Mouse (Mus musculus): ENCODE results near the gene Ms4a8a. TPM values are rescaled to one million over a fixed set of nuclear protein-coding genes. Genes with fewer than 3 reads are reported as not detected.

Gene Ms4a8a
- polyA plus RNA-seq, 1 experiment from 2014 or later = not detected

GRCm38 (mm10) chr19:11048009-11048408 lies 32.9 kb downstream of the Ms4a8a start:
- Histone ChIP-seq H3K4me2 (no peak overlapping the region), H3K9ac (ENCODE audit: low read depth, low read length) (no peak overlapping the region), H3K27me3 (replicated peaks; ENCODE audit: control insufficient read depth, insufficient read depth, low read length) (no peaks in the 10 kb centered on the region), H3K36me3 (ENCODE audit: control insufficient read depth, insufficient read depth, low read length) (no peaks in the 10 kb centered on the region), H3K27ac (ENCODE audit: low read depth, low read length) (no peak overlapping the region), H3K9me3 (ENCODE audit: control insufficient read depth, low read length) (no peaks in the 10 kb centered on the region), H3K4me3 (ENCODE audit: low read depth, low read length) (no peak overlapping the region), H3K4me1 (replicated peaks; ENCODE audit: control insufficient read depth, insufficient read depth, low read length) (no peaks in the 10 kb centered on the region)
- DNase-seq (ENCODE audit: low spot score) (no peak), ATAC-seq (replicated peaks; ENCODE audit: low FRiP score) (no peak)
- WGBS = 54% methylated on average over 6 of the region's 6 CpGs

- Histone ChIP-seq H3K27ac (ENCODE audit: low read depth, low read length) (no peak overlapping the region), H3K36me3 (ENCODE audit: control insufficient read depth, insufficient read depth, low read length) (no peaks in the 10 kb centered on the region), H3K9me3 (ENCODE audit: control insufficient read depth, low read length) (no peaks in the 10 kb centered on the region), H3K4me1 (replicated peaks; ENCODE audit: control insufficient read depth, insufficient read depth, low read length) (no peaks in the 10 kb centered on the region), H3K4me3 (ENCODE audit: low read depth, low read length) (peak overlapping the region; percentile 31), H3K27me3 (replicated peaks; ENCODE audit: control insufficient read depth, insufficient read depth, low read length) (no peaks in the 10 kb centered on the region), H3K4me2 (peak overlapping the region; percentile 59), H3K9ac (ENCODE audit: low read depth, low read length) (no peak overlapping the region)
- ATAC-seq (replicated peaks; ENCODE audit: low FRiP score) (peak; percentile 100), DNase-seq (ENCODE audit: low spot score) (peak; percentile 75)
- WGBS = 6% methylated on average over 36 of the region's 40 CpGs
Measured at GRCm38 (mm10) chr19:11044996-11045711, 35.7 kb downstream of the Ms4a8a start.

GRCm38 (mm10) chr19:11044671-11044995 lies 36.3 kb downstream of the Ms4a8a start:
- no peaks in the 10 kb centered on the region for H3K9me3 ChIP-seq (ENCODE audit: control insufficient read depth, low read length)
- peak overlapping the region; percentile 59 for H3K4me2 ChIP-seq
- peak overlapping the region; percentile 31 for H3K4me3 ChIP-seq (ENCODE audit: low read depth, low read length)
- no peaks in the 10 kb centered on the region for H3K36me3 ChIP-seq (ENCODE audit: control insufficient read depth, insufficient read depth, low read length)
- H3K27ac ChIP-seq (ENCODE audit: low read depth, low read length) = no peak overlapping the region
- no peaks in the 10 kb centered on the region for H3K27me3 ChIP-seq (replicated peaks; ENCODE audit: control insufficient read depth, insufficient read depth, low read length)
- no peak overlapping the region for H3K9ac ChIP-seq (ENCODE audit: low read depth, low read length)
- no peaks in the 10 kb centered on the region for H3K4me1 ChIP-seq (replicated peaks; ENCODE audit: control insufficient read depth, insufficient read depth, low read length)
- ATAC-seq (replicated peaks; ENCODE audit: low FRiP score) (peak; percentile 60; the same call in 1 of the 2 replicates), DNase-seq (ENCODE audit: low spot score) (no peak)
- 35% methylated on average over 5 of the region's 5 CpGs for WGBS

- no peaks in the 10 kb centered on the region for H3K36me3 ChIP-seq (ENCODE audit: control insufficient read depth, insufficient read depth, low read length)
- H3K4me3 ChIP-seq (ENCODE audit: low read depth, low read length) = no peak overlapping the region
- H3K4me2 ChIP-seq = no peak overlapping the region
- H3K27ac ChIP-seq (ENCODE audit: low read depth, low read length) = no peak overlapping the region
- H3K27me3 ChIP-seq (replicated peaks; ENCODE audit: control insufficient read depth, insufficient read depth, low read length) = no peaks in the 10 kb centered on the region
- H3K9ac ChIP-seq (ENCODE audit: low read depth, low read length) = no peak overlapping the region
- DNase-seq (ENCODE audit: low spot score) = no peak
- no peaks in the 10 kb centered on the region for H3K4me1 ChIP-seq (replicated peaks; ENCODE audit: control insufficient read depth, insufficient read depth, low read length)
- no peaks in the 10 kb centered on the region for H3K9me3 ChIP-seq (ENCODE audit: control insufficient read depth, low read length)
- ATAC-seq (replicated peaks; ENCODE audit: low FRiP score) = no peak
Measured at GRCm38 (mm10) chr19:11037570-11037969, 43.3 kb downstream of the Ms4a8a start.

- Histone ChIP-seq H3K27me3 (replicated peaks; ENCODE audit: control insufficient read depth, insufficient read depth, low read length) (no peaks in the 10 kb centered on the region), H3K9me3 (ENCODE audit: control insufficient read depth, low read length) (no peaks in the 10 kb centered on the region), H3K27ac (ENCODE audit: low read depth, low read length) (no peak overlapping the region), H3K4me1 (replicated peaks; ENCODE audit: control insufficient read depth, insufficient read depth, low read length) (no peaks in the 10 kb centered on the region), H3K4me3 (ENCODE audit: low read depth, low read length) (no peak overlapping the region), H3K36me3 (ENCODE audit: control insufficient read depth, insufficient read depth, low read length) (no peaks in the 10 kb centered on the region), H3K4me2 (no peak overlapping the region), H3K9ac (ENCODE audit: low read depth, low read length) (no peak overlapping the region)
- no peak for DNase-seq (ENCODE audit: low spot score)
- no peak for ATAC-seq (replicated peaks; ENCODE audit: low FRiP score)
Measured at GRCm38 (mm10) chr19:11022382-11022781, 58.5 kb downstream of the Ms4a8a start.

- Histone ChIP-seq H3K4me2 (no peak within 1 kb of the TSS), H3K4me1 (replicated peaks; ENCODE audit: control insufficient read depth, insufficient read depth, low read length) (no peaks in the 10 kb centered on the region), H3K27ac (ENCODE audit: low read depth, low read length) (no peak within 1 kb of the TSS), H3K4me3 (ENCODE audit: low read depth, low read length) (no peak within 1 kb of the TSS), H3K36me3 (ENCODE audit: control insufficient read depth, insufficient read depth, low read length) (no peaks in the 10 kb centered on the region), H3K9ac (ENCODE audit: low read depth, low read length) (no peak within 1 kb of the TSS), H3K9me3 (ENCODE audit: control insufficient read depth, low read length) (no peaks in the 10 kb centered on the region), H3K27me3 (replicated peaks; ENCODE audit: control insufficient read depth, insufficient read depth, low read length) (no peaks in the 10 kb centered on the region)
- WGBS = 75% methylated on average over 3 of the region's 3 CpGs
- no peak for DNase-seq (ENCODE audit: low spot score)
- no peak for ATAC-seq (replicated peaks; ENCODE audit: low FRiP score)
Measured at GRCm38 (mm10) chr19:11017891-11018290, 63.0 kb downstream of the Ms4a8a start, which contains the start of gene Ms4a18. TSS of gene Ms4a18 (minus strand) at chr19:11018031.

Other genes with a start within 250 kb of the Ms4a8a start
- 1.1 and 1.2 TPM in 2 replicates for gene Slc15a3, start 241.4 kb downstream of the Ms4a8a start, polyA plus RNA-seq (2014; fragmentation: Nextera tagmentation; extraction: Ambion mirVana)
- gene Tmem132a, start 211.2 kb downstream of the Ms4a8a start, polyA plus RNA-seq (2014; fragmentation: Nextera tagmentation; extraction: Ambion mirVana) = 27.2 and 27.7 TPM in 2 replicates
- 42.7 and 45.4 TPM in 2 replicates for gene Tmem109, start 199.1 kb downstream of the Ms4a8a start, polyA plus RNA-seq (2014; fragmentation: Nextera tagmentation; extraction: Ambion mirVana)
- gene Prpf19, start 185.9 kb downstream of the Ms4a8a start, polyA plus RNA-seq (2014; fragmentation: Nextera tagmentation; extraction: Ambion mirVana) = 45.7 and 46.8 TPM in 2 replicates
- gene Zp1, start 160.5 kb downstream of the Ms4a8a start, polyA plus RNA-seq (2014; fragmentation: Nextera tagmentation; extraction: Ambion mirVana) = not detected in 2 replicates
- gene Ptgdr2, start 143.9 kb downstream of the Ms4a8a start, polyA plus RNA-seq (2014; fragmentation: Nextera tagmentation; extraction: Ambion mirVana) = not detected in 2 replicates
- 46.0 TPM in 2 replicates for gene Ccdc86, start 131.8 kb downstream of the Ms4a8a start, polyA plus RNA-seq (2014; fragmentation: Nextera tagmentation; extraction: Ambion mirVana)
- not detected in 2 replicates for gene Ms4a10, start 106.4 kb downstream of the Ms4a8a start, polyA plus RNA-seq (2014; fragmentation: Nextera tagmentation; extraction: Ambion mirVana)
- gene Ms4a15, start 87.9 kb downstream of the Ms4a8a start, polyA plus RNA-seq (2014; fragmentation: Nextera tagmentation; extraction: Ambion mirVana) = not detected in 2 replicates
- not detected in 2 replicates for gene Ms4a18, start 63.1 kb downstream of the Ms4a8a start, polyA plus RNA-seq (2014; fragmentation: Nextera tagmentation; extraction: Ambion mirVana)
- not detected in 2 replicates for gene 1700017D01Rik, start 49.8 kb upstream of the Ms4a8a start, polyA plus RNA-seq (2014; fragmentation: Nextera tagmentation; extraction: Ambion mirVana)
- gene 1700025F22Rik, start 84.2 kb upstream of the Ms4a8a start, polyA plus RNA-seq (2014; fragmentation: Nextera tagmentation; extraction: Ambion mirVana) = not detected in 2 replicates
- not detected in 2 replicates for gene Ms4a13, start 115.6 kb upstream of the Ms4a8a start, polyA plus RNA-seq (2014; fragmentation: Nextera tagmentation; extraction: Ambion mirVana)
- gene Ms4a12, start 151.3 kb upstream of the Ms4a8a start, polyA plus RNA-seq (2014; fragmentation: Nextera tagmentation; extraction: Ambion mirVana) = not detected in 2 replicates
- 0.12 TPM in 1 of 2 replicates, not detected in the other for gene Ms4a1, start 185.1 kb upstream of the Ms4a8a start, polyA plus RNA-seq (2014; fragmentation: Nextera tagmentation; extraction: Ambion mirVana)
- gene Ms4a5, start 202.8 kb upstream of the Ms4a8a start, polyA plus RNA-seq (2014; fragmentation: Nextera tagmentation; extraction: Ambion mirVana) = not detected in 2 replicates
- gene Ms4a14, start 233.4 kb upstream of the Ms4a8a start, polyA plus RNA-seq (2014; fragmentation: Nextera tagmentation; extraction: Ambion mirVana) = not detected in 2 replicates